Mouse (Mus musculus): ENCODE measurements at regions not wholly inside any gene's neighbourhood (a gene's known extent, or its start where the extent isn't known, plus 50 kb on each side); places are given as distances from the start of the nearest gene placed in this dataset.

DNA sequence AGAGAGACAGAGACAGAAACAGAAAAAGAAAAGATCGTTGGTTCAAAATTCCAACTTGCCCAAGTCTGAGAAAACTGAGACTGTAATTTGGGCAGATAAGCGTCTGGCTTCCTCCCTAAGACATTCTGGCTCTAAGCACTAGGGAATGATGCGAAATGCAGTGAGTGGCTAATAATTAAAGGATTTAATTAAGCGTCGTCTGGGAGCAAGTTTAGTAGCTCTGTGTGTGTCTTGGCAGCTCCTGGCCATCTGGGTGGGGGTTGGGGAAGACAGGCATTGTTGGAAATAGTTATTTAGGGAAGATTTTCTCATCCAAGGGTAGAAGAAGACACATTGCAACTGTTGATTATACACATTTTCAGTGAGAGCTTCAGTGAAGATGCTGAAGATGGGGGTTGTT, 311.5 kb downstream of the Wdr11 start:
- TF ChIP-seq EP300 (IDR thresholded peaks at IDR 0.05; ENCODE audit: insufficient read depth, low read depth, low read length) (no peak), CTCF (IDR thresholded peaks at IDR 0.05) (no peak), POLR2A (IDR thresholded peaks at IDR 0.05; ENCODE audit: insufficient read depth, low read depth, low read length) (no peak)

All from heart, adult 2 months (tissue).